Mouse (Mus musculus) MEL (cell line): Measurements from ENCODE around the gene Lct.

Experiments
- E2F4 ChIP-seq: IDR thresholded peaks from 2 replicates; pipeline ENCODE4 v1.6.1; 2011; ENCODE audit warnings: low read depth, low read length, improper control_type of control experiment, borderline replicate concordance
- MAZ ChIP-seq: IDR thresholded peaks from 2 replicates; pipeline ENCODE4 v1.6.1; 2012; ENCODE audit warnings: low read depth, mild to moderate bottlenecking, inconsistent platforms, low read length, improper control_type of control experiment
- MYB ChIP-seq: IDR thresholded peaks from 2 replicates; pipeline ENCODE4 v1.6.1; 2011; ENCODE audit warnings: mild to moderate bottlenecking, low read depth, low read length, improper control_type of control experiment
- POLR2A ChIP-seq, 2 experiments: IDR thresholded peaks; 2 replicates each; pipeline ENCODE4 v1.6.1; 2011 to 2012; ENCODE audit warnings: low read length in 2 of 2, mild to moderate bottlenecking in 2 of 2, control low read depth in 1 of 2, improper control_type of control experiment in 1 of 2, low read depth in 1 of 2, moderate library complexity in 1 of 2; ENCODE audit not compliant: control insufficient read depth in 1 of 2, insufficient read depth in 1 of 2, poor library complexity in 1 of 2

DNA sequence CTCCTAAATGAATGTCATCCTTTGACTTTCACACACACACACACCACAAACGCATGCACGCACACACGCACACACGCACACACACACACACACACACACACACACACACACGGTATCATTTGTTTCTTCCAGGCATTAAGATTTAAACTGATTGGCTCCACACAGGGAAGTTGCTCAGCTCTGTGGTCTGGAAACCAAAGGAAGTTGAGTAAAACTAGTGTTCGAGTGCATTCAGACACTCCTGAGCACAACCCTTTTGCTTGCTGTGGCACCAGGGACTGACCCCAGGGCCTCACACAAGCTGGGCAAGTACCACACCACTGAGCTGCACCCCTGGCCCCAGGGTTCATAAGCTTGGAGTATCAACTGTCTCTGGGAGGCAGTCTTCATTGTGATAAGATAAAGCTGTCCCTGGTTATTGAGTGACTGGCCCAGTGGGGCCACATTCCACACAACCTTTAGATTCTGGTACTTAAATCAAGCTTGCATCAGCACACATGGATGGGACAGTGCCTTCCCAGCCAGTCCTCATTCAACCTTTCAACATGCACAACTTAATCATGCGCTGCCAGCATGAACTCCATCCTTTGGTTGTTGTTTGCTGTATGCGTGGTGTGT, 5.0 kb downstream of the Lct start:
- TF ChIP-seq POLR2A (IDR thresholded peaks at IDR 0.05; ENCODE audit: control insufficient read depth in 1 of 2, insufficient read depth in 1 of 2, low read depth in 1 of 2, low read length in 2 of 2, poor library complexity in 1 of 2) (no peak), MYB (no peak), MAZ (no peak), E2F4 (no peak)
